Mouse (Mus musculus) spleen, adult 2 months (tissue): Measurements from ENCODE around the gene Bmpr1b. TPM values are rescaled to one million over a fixed set of nuclear protein-coding genes. Genes with fewer than 3 reads are reported as not detected.
"Not testable (repeated sequence)": the region's sequence is repeated elsewhere in the genome, so short reads cannot be mapped to it uniquely, and the experiment has no call there.

Experiments
- DNase-seq, 2 experiments: peaks; one replicate each; pipeline versions ENCODE4 v3.0.0 to v3.0.0-alpha.2; 2012 to 2021; ENCODE audit warnings: low spot score in 2 of 2, low read depth in 1 of 2
- H3K27ac ChIP-seq: fragments of 200-500 bp; 2 replicates; pipeline ENCODE4 v1.5.1; 2012; ENCODE audit warnings: low read length, inconsistent platforms; ENCODE audit not compliant: insufficient read depth
- H3K27me3 ChIP-seq: fragments of 200-500 bp; 2 replicates; pipeline ENCODE4 v1.6.1; 2012; ENCODE audit warnings: mild to moderate bottlenecking, moderate library complexity, low read length, inconsistent platforms; ENCODE audit not compliant: control insufficient read depth, insufficient read depth
- H3K36me3 ChIP-seq: fragments of 200-500 bp; 2 replicates; pipeline ENCODE4 v1.6.1; 2012; ENCODE audit warnings: mild to moderate bottlenecking, low read length, inconsistent platforms; ENCODE audit not compliant: control insufficient read depth, insufficient read depth
- H3K4me1 ChIP-seq: fragments of 200-500 bp; 2 replicates; pipeline ENCODE4 v1.6.1; 2011; ENCODE audit warnings: inconsistent platforms; ENCODE audit not compliant: control insufficient read depth, insufficient read depth, insufficient read length
- H3K4me3 ChIP-seq: fragments of 200-500 bp; 2 replicates; pipeline ENCODE4 v1.5.1; 2011; ENCODE audit warnings: mild to moderate bottlenecking, inconsistent platforms; ENCODE audit not compliant: insufficient read depth, insufficient read length; ENCODE audit errors: extremely low read depth
- CTCF ChIP-seq: fragments of 200-500 bp; IDR thresholded peaks from 2 replicates; pipeline ENCODE4 v1.5.1; 2011; ENCODE audit warnings: mild to moderate bottlenecking, inconsistent platforms; ENCODE audit not compliant: insufficient read depth, insufficient read length, insufficient replicate concordance; ENCODE audit errors: extremely low read depth
- POLR2A ChIP-seq: fragments of 200-500 bp; IDR thresholded peaks from 2 replicates; pipeline ENCODE4 v1.6.1; 2011; ENCODE audit warnings: low read depth, low read length, inconsistent platforms
- WGBS: fragments of 180-500 bp; shearing (Covaris S2); methylation state at CpG from one replicate; pipeline ENCODE4 v1.1.7; 2018; 5-methylcytosine and 5-hydroxymethylcytosine counted together
- polyA plus RNA-seq: library from polyadenylated mRNA; depleted of rRNA; stranded (reverse); fragments of >200 nt; gene quantifications from 2 replicates; pipeline ENCODE4 v1.2.3, GENCODE M21; 2012

The Bmpr1b gene
- polyA plus RNA-seq, 1 experiment: 0.06 TPM

DNA sequence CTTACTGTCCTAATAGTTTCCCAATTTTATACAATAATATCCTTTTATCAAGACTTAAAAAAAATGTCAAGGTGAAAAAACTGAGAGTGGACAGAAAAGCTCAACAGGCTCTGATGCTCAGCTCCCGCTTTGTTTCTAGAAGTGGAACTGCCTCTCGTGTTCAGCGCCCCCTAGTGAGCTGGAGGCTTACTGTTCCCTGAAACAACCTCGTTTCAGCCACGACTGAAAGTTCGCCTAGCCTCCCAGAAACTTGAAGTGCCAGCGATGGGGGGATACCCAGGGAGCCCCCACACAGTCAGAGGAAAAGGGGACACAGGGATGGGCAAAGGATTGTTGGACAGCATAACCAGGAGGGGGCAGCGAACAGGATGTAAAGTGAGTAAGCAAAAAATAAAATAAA, 26.9 kb upstream of the Bmpr1b start:
- Histone ChIP-seq H3K27ac (no peak overlapping the region), H3K4me1 (no peaks in the 10 kb centered on the region), H3K4me3 (no peak overlapping the region), H3K36me3 (no peaks in the 10 kb centered on the region), H3K27me3 (no peaks in the 10 kb centered on the region)
- TF ChIP-seq CTCF (no peak), POLR2A (no peak)
- WGBS: 82% methylated on average over 8 of the region's 8 CpGs
- DNase-seq: no peak

DNA sequence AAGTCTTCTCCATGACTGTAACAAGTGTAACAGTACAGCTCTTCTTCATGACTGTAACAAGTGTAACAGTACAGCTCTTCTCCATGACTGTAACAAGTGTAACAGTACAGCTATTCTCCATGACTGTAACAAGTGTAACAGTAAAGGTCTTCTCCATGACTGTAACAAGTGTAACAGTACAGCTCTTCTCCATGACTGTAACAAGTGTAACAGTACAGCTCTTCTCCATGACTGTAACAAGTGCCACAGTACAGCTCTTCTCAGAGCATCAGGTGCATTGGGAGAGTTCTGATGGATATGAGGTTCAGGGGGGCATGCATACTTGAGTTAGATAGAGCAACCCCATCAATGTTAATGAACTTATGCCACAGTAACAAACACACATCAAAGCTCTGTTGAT, 22.4 kb upstream of the Bmpr1b start:
- not testable (repeated sequence) for H3K36me3 ChIP-seq, H3K4me3 ChIP-seq

DNA sequence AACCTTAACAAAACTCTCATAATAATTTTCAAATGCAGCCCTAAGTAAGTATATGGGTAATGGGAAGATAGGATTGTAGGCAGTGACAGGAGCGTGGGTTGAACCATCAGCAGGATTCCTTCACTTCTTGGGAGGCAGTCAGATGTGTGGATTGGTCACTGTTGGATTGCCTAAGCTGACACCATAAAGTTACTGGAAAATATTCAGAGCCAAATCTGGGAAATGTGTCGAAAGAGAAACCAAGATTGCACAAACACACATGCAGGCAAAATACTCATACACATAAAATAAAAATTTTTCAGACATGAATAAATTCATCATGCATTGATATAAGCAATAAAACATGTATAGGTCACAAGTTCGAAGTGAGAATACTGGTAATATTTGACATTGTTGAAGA, 17.3 kb upstream of the Bmpr1b start:
- H3K27ac ChIP-seq: no peak overlapping the region
- 82% methylated on average over 3 of the region's 3 CpGs for WGBS
- no peaks in the 10 kb centered on the region for H3K4me1 ChIP-seq
- no peak overlapping the region for H3K4me3 ChIP-seq
- H3K36me3 ChIP-seq: no peaks in the 10 kb centered on the region
- no peak for DNase-seq
- H3K27me3 ChIP-seq: no peaks in the 10 kb centered on the region
- TF ChIP-seq POLR2A (no peak), CTCF (no peak)

More for the DNA sequence above, 22.4 kb upstream of the Bmpr1b start:
- not testable (repeated sequence) for H3K4me1 ChIP-seq, DNase-seq, H3K27me3 ChIP-seq, H3K27ac ChIP-seq

DNA sequence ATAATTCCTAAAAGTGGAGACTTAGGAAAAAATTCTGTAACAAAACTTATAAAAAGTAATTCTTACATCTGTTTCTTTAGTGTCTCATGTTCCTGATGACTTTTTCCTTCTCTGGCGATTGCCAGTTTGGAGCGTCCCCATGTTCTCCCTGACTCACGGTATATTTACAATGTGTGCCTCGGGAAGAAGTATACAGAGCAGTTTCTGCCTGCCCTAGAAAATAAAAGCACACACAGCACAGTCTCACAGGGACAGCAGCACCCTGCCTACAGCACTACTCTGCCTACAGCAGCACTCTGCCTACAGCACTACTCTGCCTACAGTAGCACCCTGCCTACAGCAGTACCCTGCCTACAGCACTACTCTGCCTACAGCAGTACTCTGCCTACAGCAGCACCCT, 4.8 kb upstream of the Bmpr1b start:
- H3K36me3 ChIP-seq: no peaks in the 10 kb centered on the region
- no peak overlapping the region for H3K4me3 ChIP-seq
- H3K27me3 ChIP-seq: 0 out of 2 replicates have a peak, but pooled peaks cover 3% of the 10 kb centered on the region
- no peak for DNase-seq
- H3K27ac ChIP-seq: no peak overlapping the region
- 92% methylated on average over 4 of the region's 4 CpGs for WGBS
- TF ChIP-seq CTCF (no peak), POLR2A (no peak)
- H3K4me1 ChIP-seq: no peaks in the 10 kb centered on the region

DNA sequence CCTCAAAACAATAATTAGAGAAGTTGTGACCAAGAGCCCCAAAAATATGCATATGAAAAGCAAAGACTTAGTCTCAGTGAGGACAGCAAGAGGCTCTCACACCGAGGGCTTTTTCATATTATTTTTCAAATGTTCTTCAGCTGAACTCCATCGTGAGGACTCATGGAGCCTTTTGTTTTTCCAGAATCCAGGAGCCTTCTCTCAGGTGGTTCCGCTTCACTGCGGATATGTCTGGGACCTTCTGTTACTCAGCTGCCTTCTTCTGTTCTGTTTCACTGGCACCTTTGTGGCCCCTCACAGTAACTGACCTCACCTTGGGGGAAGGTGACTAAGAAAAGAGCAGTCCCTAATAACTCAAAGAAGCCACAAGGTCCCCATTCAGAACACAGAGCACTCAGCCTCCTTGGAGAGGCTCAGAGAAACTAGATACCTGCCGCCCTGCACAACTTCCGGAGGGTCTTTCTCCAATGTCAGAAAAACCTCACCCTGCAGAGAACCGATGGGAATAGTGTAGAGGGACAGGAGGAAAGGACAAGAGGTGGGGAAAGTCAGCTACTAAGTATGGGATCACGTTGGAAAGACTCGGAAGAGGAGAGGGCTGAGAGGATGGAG, 868 bp downstream of the Bmpr1b start:
- WGBS: 23% methylated on average over 9 of the region's 9 CpGs
- no peak for DNase-seq
- Histone ChIP-seq H3K27ac (no peak overlapping the region), H3K27me3 (0 out of 2 replicates have a peak, but pooled peaks cover 3% of the 10 kb centered on the region), H3K4me1 (no peaks in the 10 kb centered on the region), H3K4me3 (no peak overlapping the region), H3K36me3 (no peaks in the 10 kb centered on the region)
- TF ChIP-seq CTCF: no peak
- TF ChIP-seq POLR2A: no peak

DNA sequence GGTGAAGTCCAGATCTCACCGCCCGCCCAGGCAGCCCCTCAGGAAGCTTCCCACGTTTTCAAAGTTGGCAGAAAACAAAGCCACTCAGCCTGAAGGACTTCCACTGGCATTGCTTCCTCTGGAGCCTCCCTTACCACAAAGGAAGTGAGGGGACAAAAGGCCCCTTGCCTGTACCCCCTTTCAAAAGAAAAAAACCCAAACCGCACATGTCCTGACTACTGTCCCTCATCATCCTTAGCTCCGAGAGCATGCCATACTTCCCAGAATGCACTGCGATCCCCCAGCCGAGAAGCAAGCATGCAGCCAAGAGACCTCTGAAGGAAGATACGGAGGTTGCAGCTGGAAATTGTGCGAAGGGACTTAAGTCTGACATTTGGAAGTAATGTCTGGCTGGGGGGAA, 4.2 kb downstream of the Bmpr1b start:
- WGBS: 26% methylated on average over 9 of the region's 9 CpGs

DNA sequence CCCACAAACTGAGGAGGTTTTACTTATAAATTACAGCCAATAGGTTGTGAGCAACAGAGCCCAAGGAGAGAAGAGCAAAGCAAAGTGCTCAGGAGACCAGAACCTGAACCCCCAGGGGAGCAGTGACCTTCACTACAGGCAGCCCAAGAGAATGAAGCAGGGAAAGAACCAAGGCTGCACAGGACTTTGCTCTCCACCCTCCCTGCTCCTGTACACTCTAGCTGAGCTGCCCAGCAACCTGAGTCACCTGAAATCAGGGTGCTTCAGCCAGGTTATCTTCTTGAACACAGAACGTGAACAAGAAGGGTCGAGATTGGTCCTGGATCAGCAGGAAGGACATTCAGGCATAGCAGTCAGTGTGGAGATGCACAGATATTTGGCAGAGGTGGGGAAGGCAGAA, 5.3 kb downstream of the Bmpr1b start:
- H3K4me1 ChIP-seq: no peaks in the 10 kb centered on the region
- TF ChIP-seq POLR2A: no peak
- no peak for TF ChIP-seq CTCF
- H3K27ac ChIP-seq: no peak overlapping the region
- H3K4me3 ChIP-seq: no peak overlapping the region
- no peaks in the 10 kb centered on the region for H3K36me3 ChIP-seq
- WGBS: 79% methylated on average over 2 of the region's 2 CpGs
- no peaks in the 10 kb centered on the region for H3K27me3 ChIP-seq
- no peak for DNase-seq

More for the DNA sequence above, 4.2 kb downstream of the Bmpr1b start:
- no peak for TF ChIP-seq CTCF
- TF ChIP-seq POLR2A: no peak
- DNase-seq: no peak
- Histone ChIP-seq H3K4me3 (no peak overlapping the region), H3K4me1 (no peaks in the 10 kb centered on the region), H3K27me3 (0 out of 2 replicates have a peak, but pooled peaks cover 3% of the 10 kb centered on the region), H3K27ac (no peak overlapping the region), H3K36me3 (no peaks in the 10 kb centered on the region)
